Mouse (Mus musculus) midbrain, embryonic 13.5 days (tissue): ENCODE data around the gene Gm9945. TPM values are rescaled to one million over a fixed set of nuclear protein-coding genes. Genes with fewer than 3 reads are reported as not detected.

Experiments used
- ATAC-seq: fragments of 200-750 bp; cut with Nextera tagmentation; 2 replicates; pipeline ENCODE4 v1.8.0; 2017; ENCODE audit warnings: mild to moderate bottlenecking, moderate TSS enrichment, moderate library complexity
- H3K27ac ChIP-seq: fragments of 300-500 bp; sonication (generic); 2 replicates; pipeline ENCODE4 v1.5.1; 2015; ENCODE audit warnings: inconsistent platforms, mild to moderate bottlenecking, moderate library complexity
- H3K27me3 ChIP-seq: fragments of 300-500 bp; sonication (generic); 2 replicates; pipeline ENCODE4 v1.6.1; 2015; ENCODE audit warnings: mild to moderate bottlenecking, inconsistent platforms
- H3K36me3 ChIP-seq: fragments of 300-500 bp; sonication (generic); 2 replicates; pipeline ENCODE4 v1.6.1; 2015; ENCODE audit warnings: mild to moderate bottlenecking, inconsistent platforms
- H3K4me1 ChIP-seq: fragments of 300-500 bp; sonication (generic); replicated peaks from 2 replicates; pipeline ENCODE4 v1.6.1; 2015; ENCODE audit warnings: inconsistent platforms
- H3K4me2 ChIP-seq: fragments of 300-500 bp; sonication (generic); replicated peaks from 2 replicates; pipeline ENCODE4 v1.6.1; 2015; ENCODE audit warnings: moderate library complexity, mild to moderate bottlenecking, inconsistent platforms
- H3K4me3 ChIP-seq: fragments of 300-500 bp; sonication (generic); replicated peaks from 2 replicates; pipeline ENCODE4 v1.5.1; 2015; ENCODE audit warnings: mild to moderate bottlenecking, inconsistent platforms
- H3K9ac ChIP-seq: fragments of 300-500 bp; sonication (generic); replicated peaks from 2 replicates; pipeline ENCODE4 v1.6.1; 2015; ENCODE audit warnings: mild to moderate bottlenecking, inconsistent platforms
- H3K9me3 ChIP-seq: fragments of 300-500 bp; sonication (generic); 2 replicates; pipeline ENCODE4 v1.6.1; 2016; ENCODE audit warnings: mild to moderate bottlenecking, inconsistent platforms
- WGBS: fragments of 180-500 bp; shearing (Covaris S2); methylation state at CpG from one replicate; pipeline ENCODE4 v1.1.7; 2015; 5-methylcytosine and 5-hydroxymethylcytosine counted together
- polyA plus RNA-seq: library from polyadenylated mRNA; unstranded; fragments of >200 nt; fragmentation: Nextera tagmentation; extraction: Ambion mirVana; gene quantifications from 2 replicates; pipeline ENCODE4 v1.2.1, GENCODE M21; 2015

Gm9945 gene
- polyA plus RNA-seq, 1 experiment from 2014 or later, result not detected

DNA sequence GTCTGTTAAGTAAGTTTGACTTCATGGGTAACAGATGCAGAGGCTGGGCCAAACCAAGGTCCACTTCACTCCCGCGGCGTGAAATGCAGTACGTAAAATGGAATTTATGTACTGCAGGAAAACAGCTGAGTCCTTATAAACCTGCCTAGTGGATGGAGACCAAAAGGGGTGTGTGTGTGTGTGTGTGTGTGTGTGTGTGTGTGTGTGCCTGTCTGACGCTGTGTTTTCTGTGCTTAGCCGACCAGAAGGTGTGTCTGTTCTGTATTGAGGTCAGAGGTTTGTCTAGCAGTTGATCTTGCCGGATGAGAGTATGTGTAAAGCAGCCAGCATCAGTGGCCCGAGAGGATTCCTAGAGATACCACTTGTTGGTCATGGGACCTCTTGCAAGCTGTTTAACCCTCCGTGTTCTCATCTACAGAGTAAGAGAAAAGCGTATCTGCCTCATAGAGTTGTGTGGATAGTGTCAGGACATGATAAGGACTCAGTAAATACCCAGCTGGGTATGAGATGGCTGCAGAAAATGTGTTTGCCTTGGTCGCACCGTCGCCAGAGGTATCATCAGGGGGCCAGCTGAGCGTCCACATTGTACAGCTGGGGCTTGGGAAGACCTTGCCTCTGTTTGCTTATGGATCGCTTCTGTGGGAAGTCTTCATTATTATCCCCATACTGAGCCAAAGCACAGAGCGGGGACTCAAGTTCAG, 41.3 kb downstream of the Gm9945 start:
- Histone ChIP-seq H3K4me2 (peak overlapping the region; percentile 78), H3K27me3 (peaks cover 17% of the 10 kb centered on the region), H3K4me1 (peaks cover 29% of the 10 kb centered on the region), H3K36me3 (no peaks in the 10 kb centered on the region), H3K9ac (peak overlapping the region; percentile 87; the same call in 1 of the 2 replicates), H3K9me3 (no peaks in the 10 kb centered on the region), H3K27ac (no peak overlapping the region), H3K4me3 (peak overlapping the region; percentile 75)
- 47% methylated on average over 16 of the region's 16 CpGs for WGBS
- no peak for ATAC-seq

GRCm38 (mm10) chr11:53521821-53522131, 41.8 kb downstream of the Gm9945 start:
- ATAC-seq, result no peak
- no peak overlapping the region for H3K9ac ChIP-seq
- 86% methylated on average over 7 of the region's 7 CpGs for WGBS
- no peak overlapping the region for H3K27ac ChIP-seq
- H3K4me1 ChIP-seq, result peaks cover 29% of the 10 kb centered on the region
- H3K4me2 ChIP-seq, result peak overlapping the region; percentile 78
- H3K27me3 ChIP-seq, result peaks cover 17% of the 10 kb centered on the region
- H3K36me3 ChIP-seq, result no peaks in the 10 kb centered on the region
- H3K4me3 ChIP-seq, result 0 out of 2 replicates have a peak overlapping the region, but pooled peaks have one; percentile 75
- H3K9me3 ChIP-seq, result no peaks in the 10 kb centered on the region

DNA sequence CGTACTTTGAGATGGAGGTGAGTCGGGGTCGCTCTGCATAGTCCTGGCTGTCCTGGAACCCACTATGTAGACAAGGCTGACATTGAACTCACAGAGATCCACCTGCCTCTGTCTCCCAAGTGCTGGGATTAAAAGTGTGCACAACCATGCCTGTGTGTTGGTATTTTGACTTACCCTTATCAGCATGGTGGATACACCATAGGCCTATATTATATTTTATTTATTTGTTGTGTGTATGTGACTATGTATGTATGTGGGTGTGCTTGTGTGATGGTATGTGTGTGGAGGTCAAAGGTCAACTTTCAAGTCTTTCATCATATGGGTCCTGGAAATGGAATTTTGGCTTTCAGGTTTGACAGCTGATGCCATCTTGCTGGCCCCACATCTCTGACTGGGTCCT, 42.4 kb downstream of the Gm9945 start:
- no peak for ATAC-seq
- H3K36me3 ChIP-seq, result no peaks in the 10 kb centered on the region
- H3K4me3 ChIP-seq, result no peak overlapping the region
- no peak overlapping the region for H3K27ac ChIP-seq
- peaks cover 29% of the 10 kb centered on the region for H3K4me1 ChIP-seq
- no peak overlapping the region for H3K9ac ChIP-seq
- H3K27me3 ChIP-seq, result peaks cover 17% of the 10 kb centered on the region
- H3K4me2 ChIP-seq, result no peak overlapping the region
- 90% methylated on average over 3 of the region's 3 CpGs for WGBS
- no peaks in the 10 kb centered on the region for H3K9me3 ChIP-seq

DNA sequence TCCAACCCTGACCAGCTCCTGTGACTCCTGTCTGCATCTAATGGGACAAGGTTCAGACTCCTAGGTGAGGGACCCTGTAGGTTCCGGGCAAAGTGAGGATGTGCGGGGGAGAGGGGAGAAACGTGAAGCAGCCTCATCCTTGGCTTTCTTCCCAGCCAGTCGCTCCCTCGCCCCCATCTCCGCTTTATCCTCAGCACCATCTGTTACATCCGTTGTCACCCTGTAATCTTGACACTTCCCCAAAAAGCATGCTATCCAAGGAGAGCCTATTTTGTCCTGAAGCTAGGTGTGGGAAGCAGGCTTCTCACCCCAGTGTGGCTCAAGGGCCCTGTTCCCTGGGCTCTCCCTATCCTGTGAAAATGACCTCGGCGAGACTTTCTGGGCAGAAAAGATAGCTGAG, 43.0 kb downstream of the Gm9945 start:
- no peak for ATAC-seq
- Histone ChIP-seq H3K27ac (no peak overlapping the region), H3K9ac (no peak overlapping the region), H3K4me3 (no peak overlapping the region), H3K4me2 (no peak overlapping the region), H3K36me3 (no peaks in the 10 kb centered on the region), H3K9me3 (no peaks in the 10 kb centered on the region), H3K27me3 (peaks cover 16% of the 10 kb centered on the region), H3K4me1 (peaks cover 29% of the 10 kb centered on the region)
- WGBS, result 86% methylated on average over 9 of the region's 9 CpGs

- no peak overlapping the region for H3K4me3 ChIP-seq
- 89% methylated on average over 14 of the region's 14 CpGs for WGBS
- H3K27ac ChIP-seq, result no peak overlapping the region
- peaks cover 7% of the 10 kb centered on the region for H3K27me3 ChIP-seq
- no peaks in the 10 kb centered on the region for H3K36me3 ChIP-seq
- H3K9me3 ChIP-seq, result no peaks in the 10 kb centered on the region
- no peak for ATAC-seq
- H3K9ac ChIP-seq, result no peak overlapping the region
- no peak overlapping the region for H3K4me2 ChIP-seq
- peaks cover 29% of the 10 kb centered on the region for H3K4me1 ChIP-seq
These were observed 43.8 kb downstream of the Gm9945 start for GRCm38 (mm10) chr11:53523545-53524405.

DNA sequence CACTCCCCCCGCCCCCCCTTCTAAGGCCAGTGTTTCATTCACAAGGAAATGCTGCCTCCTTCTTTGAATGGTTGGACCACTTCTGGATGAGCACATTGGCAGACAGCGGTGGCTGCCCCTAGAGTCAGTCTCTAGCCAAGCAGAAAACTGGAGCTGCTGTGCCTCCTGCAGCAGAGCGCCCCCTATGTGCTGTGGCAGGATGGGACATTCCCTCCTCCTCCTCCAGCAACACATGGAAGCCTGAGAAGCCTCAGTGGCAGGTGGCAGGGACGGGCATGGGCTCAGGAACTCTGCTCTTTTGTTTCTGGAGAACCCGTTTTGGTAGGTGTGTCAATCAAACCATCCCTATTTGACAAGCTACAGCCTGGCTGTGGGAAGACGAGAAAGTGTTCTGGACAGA, 44.9 kb downstream of the Gm9945 start:
- no peaks in the 10 kb centered on the region for H3K36me3 ChIP-seq
- no peaks in the 10 kb centered on the region for H3K9me3 ChIP-seq
- H3K4me2 ChIP-seq, result no peak overlapping the region
- H3K4me3 ChIP-seq, result no peak overlapping the region
- H3K27me3 ChIP-seq, result 0 out of 2 replicates have a peak, but pooled peaks cover 2% of the 10 kb centered on the region
- H3K9ac ChIP-seq, result no peak overlapping the region
- peaks cover 27% of the 10 kb centered on the region for H3K4me1 ChIP-seq
- ATAC-seq, result no peak
- H3K27ac ChIP-seq, result no peak overlapping the region
- WGBS, result 64% methylated on average over 6 of the region's 6 CpGs

- no peaks in the 10 kb centered on the region for H3K36me3 ChIP-seq
- H3K27ac ChIP-seq, result no peak overlapping the region
- H3K9ac ChIP-seq, result no peak overlapping the region
- H3K4me1 ChIP-seq, result peaks cover 21% of the 10 kb centered on the region
- 0 out of 2 replicates have a peak, but pooled peaks cover 2% of the 10 kb centered on the region for H3K27me3 ChIP-seq
- H3K4me3 ChIP-seq, result no peak overlapping the region
- 46% methylated on average over 4 of the region's 4 CpGs for WGBS
- no peaks in the 10 kb centered on the region for H3K9me3 ChIP-seq
- ATAC-seq, result no peak
- H3K4me2 ChIP-seq, result no peak overlapping the region
These were observed 45.5 kb downstream of the Gm9945 start for GRCm38 (mm10) chr11:53525461-53525860.

DNA sequence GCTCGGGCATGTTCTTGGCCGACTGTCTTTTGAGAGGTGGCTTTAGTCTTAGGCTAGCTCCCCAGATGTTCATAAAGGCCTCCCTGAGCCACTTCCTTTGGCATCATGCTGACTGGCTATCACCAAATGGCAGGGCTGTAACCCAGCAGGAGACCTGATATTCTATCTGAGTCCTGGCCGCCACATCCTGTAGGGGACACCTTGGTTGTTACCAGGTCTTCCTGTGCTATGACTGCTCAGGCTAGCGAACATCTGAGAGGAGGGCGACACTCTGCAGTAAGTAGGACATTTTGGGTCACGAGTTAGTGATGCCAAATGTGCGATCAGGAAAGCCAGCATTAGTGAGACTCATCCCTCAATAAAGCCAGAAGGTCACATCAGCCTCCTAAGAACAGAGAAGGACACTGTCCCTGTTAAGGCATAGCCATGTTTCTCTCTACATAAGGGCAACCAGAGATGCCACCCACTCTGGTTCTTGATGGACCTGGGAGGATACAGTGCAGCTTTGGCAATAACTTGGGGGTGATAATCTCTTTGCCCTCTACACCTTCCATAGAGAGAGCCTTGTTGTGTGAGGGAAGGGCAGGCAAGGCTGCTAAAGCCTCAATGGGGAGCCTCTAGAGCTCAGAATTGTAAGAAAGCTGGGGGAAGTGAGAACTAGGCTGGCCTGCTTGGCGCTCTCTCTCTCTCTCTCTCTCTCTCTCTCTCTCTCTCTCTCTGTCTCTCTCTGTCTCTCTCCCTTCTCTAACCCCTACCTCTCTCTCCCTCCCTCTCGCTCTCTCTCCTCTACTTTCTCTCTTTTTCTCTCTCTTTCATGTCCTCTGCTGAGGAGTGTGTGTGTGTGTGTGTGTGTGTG, 48.7 kb downstream of the Gm9945 start:
- WGBS, result 84% methylated on average over 9 of the region's 9 CpGs
- Histone ChIP-seq H3K4me2 (no peak overlapping the region), H3K9me3 (no peaks in the 10 kb centered on the region), H3K27ac (no peak overlapping the region), H3K27me3 (no peaks in the 10 kb centered on the region), H3K4me3 (no peak overlapping the region), H3K36me3 (peaks cover 2% of the 10 kb centered on the region; the same call in 1 of the 2 replicates), H3K9ac (no peak overlapping the region), H3K4me1 (0 out of 2 replicates have a peak, but pooled peaks cover 8% of the 10 kb centered on the region)
- no peak for ATAC-seq

GRCm38 (mm10) chr11:53529253-53529557, 49.2 kb downstream of the Gm9945 start:
- Histone ChIP-seq H3K9ac (no peak overlapping the region), H3K36me3 (peaks cover 7% of the 10 kb centered on the region), H3K4me2 (no peak overlapping the region), H3K4me3 (no peak overlapping the region), H3K27me3 (no peaks in the 10 kb centered on the region), H3K27ac (no peak overlapping the region), H3K4me1 (0 out of 2 replicates have a peak, but pooled peaks cover 3% of the 10 kb centered on the region), H3K9me3 (no peaks in the 10 kb centered on the region)
- 69% methylated on average over 6 of the region's 6 CpGs for WGBS
- ATAC-seq, result no peak

- H3K36me3 ChIP-seq, result peaks cover 15% of the 10 kb centered on the region
- no peaks in the 10 kb centered on the region for H3K9me3 ChIP-seq
- no peak for ATAC-seq
These were observed 50.0 kb downstream of the Gm9945 start for GRCm38 (mm10) chr11:53530001-53530400.

More at GRCm38 (mm10) chr11:53530001-53530400, 50.0 kb downstream of the Gm9945 start:
- no peak overlapping the region for H3K27ac ChIP-seq
- H3K4me2 ChIP-seq, result no peak overlapping the region
- no peaks in the 10 kb centered on the region for H3K27me3 ChIP-seq
- 0 out of 2 replicates have a peak, but pooled peaks cover 3% of the 10 kb centered on the region for H3K4me1 ChIP-seq
- H3K9ac ChIP-seq, result no peak overlapping the region
- H3K4me3 ChIP-seq, result no peak overlapping the region
- 82% methylated on average over 9 of the region's 9 CpGs for WGBS
